Mouse (Mus musculus): ENCODE measurements around the gene Celf3. TPM values are rescaled to one million over a fixed set of nuclear protein-coding genes. Genes with fewer than 3 reads are reported as not detected.

Celf3 gene
- total and polyA plus RNA-seq, 3 experiments = 0.21 to 0.56 TPM; not detected in 1

GRCm38 (mm10) chr3:94463926-94464578 lies 14.0 kb upstream of the Celf3 start:
- Histone ChIP-seq H3K79me2 (replicated peaks; ENCODE audit: control insufficient read depth, extremely low read depth, insufficient read depth, poor library complexity, severe bottlenecking) (no peaks in the 10 kb centered on the region), H3K9ac (ENCODE audit: insufficient read depth, low read depth) (no peak overlapping the region), H3K27ac (ENCODE audit: insufficient read depth, low read depth) (no peak overlapping the region), H3K27me3 (replicated peaks) (no peaks in the 10 kb centered on the region), H3K4me3 (replicated peaks in 1 of 3; ENCODE audit: low read depth in 2 of 3, low read length in 2 of 3, poor library complexity in 1 of 3) (no peak overlapping the region), H3K36me3 (replicated peaks in 1 of 2; ENCODE audit: control insufficient read depth in 1 of 2, insufficient read depth in 1 of 2, low read length in 1 of 2) (no peaks in the 10 kb centered on the region), H3K9me3 (replicated peaks; ENCODE audit: low read length) (no peaks in the 10 kb centered on the region), H3K4me1 (ENCODE audit: control insufficient read depth in 1 of 2, insufficient read depth in 2 of 2) (0 out of 4 replicates have a peak, but pooled peaks cover 2 to 3% of the 10 kb centered on the region in 2 experiments), H3K4me2 (ENCODE audit: insufficient read depth, low read depth, poor library complexity, severe bottlenecking) (no peak overlapping the region)
- no peak for TF ChIP-seq MAX (IDR thresholded peaks at IDR 0.05; ENCODE audit: low read length)
- TF ChIP-seq ZKSCAN1 (IDR thresholded peaks at IDR 0.05; ENCODE audit: borderline replicate concordance, low read depth, low read length) = no peak
- no peak for TF ChIP-seq TCF12 (IDR thresholded peaks at IDR 0.05; ENCODE audit: low read depth, low read length)
- no peak for TF ChIP-seq BHLHE40 (IDR thresholded peaks at IDR 0.05; ENCODE audit: low read depth, low read length)
- TF ChIP-seq RCOR1 (conservative IDR thresholded peaks at IDR 0.05; ENCODE audit: low read depth, low read length) = no peak
- no peak for TF ChIP-seq JUN (IDR thresholded peaks at IDR 0.05; ENCODE audit: insufficient read depth, low read depth, low read length)
- TF ChIP-seq ZC3H11A (IDR thresholded peaks at IDR 0.05; ENCODE audit: low read depth, low read length) = no peak
- DNase-seq (ENCODE audit: extremely low read depth) = no peak
- dilution Hi-C loops (cut with MboI; ENCODE audit: extremely low pct_ligation_motif_present, extremely low pct_unique_long_range_greater_than_20kb, low sequenced_read_pairs) = no loop called here
- in situ Hi-C loops (cut with MboI; ENCODE audit: low pct_ligation_motif_present, low pct_unique_long_range_greater_than_20kb, low sequenced_read_pairs) = loop anchor here (25.0 kb wide), 1 partner anchor 148 kb away; no protein-coding TSS in a partner anchor

GRCm38 (mm10) chr3:94465632-94466430 lies 12.3 kb upstream of the Celf3 start:
- H3K9me3 ChIP-seq (replicated peaks; ENCODE audit: low read length) = no peaks in the 10 kb centered on the region
- 0 out of 4 replicates have a peak, but pooled peaks cover 2 to 4% of the 10 kb centered on the region in 2 experiments for H3K4me1 ChIP-seq (ENCODE audit: control insufficient read depth in 1 of 2, insufficient read depth in 2 of 2)
- TF ChIP-seq GABPA (IDR thresholded peaks at IDR 0.05; ENCODE audit: insufficient replicate concordance, low read depth, low read length) (no peak), ZNF384 (IDR thresholded peaks at IDR 0.05; ENCODE audit: low read depth, low read length) (no peak), HCFC1 (IDR thresholded peaks at IDR 0.05; ENCODE audit: low read depth, low read length) (no peak), MEF2A (IDR thresholded peaks at IDR 0.05; ENCODE audit: borderline replicate concordance, low read depth, low read length) (no peak), POLR2AphosphoS2 (IDR thresholded peaks at IDR 0.05; ENCODE audit: low read depth, low read length) (no peak), JUND (conservative IDR thresholded peaks at IDR 0.05; ENCODE audit: low read depth, low read length) (no peak), MXI1 (IDR thresholded peaks at IDR 0.05; ENCODE audit: low read depth, low read length) (no peak), PAX5 (IDR thresholded peaks at IDR 0.05; ENCODE audit: low read length) (no peak), CHD1 (IDR thresholded peaks at IDR 0.05; ENCODE audit: low read depth, low read length) (no peak), E2F4 (IDR thresholded peaks at IDR 0.05; ENCODE audit: insufficient replicate concordance, low read depth, low read length) (no peak)
- no peak overlapping the region for H3K4me2 ChIP-seq (ENCODE audit: insufficient read depth, low read depth, poor library complexity, severe bottlenecking)
- H3K79me2 ChIP-seq (replicated peaks; ENCODE audit: control insufficient read depth, extremely low read depth, insufficient read depth, poor library complexity, severe bottlenecking) = no peaks in the 10 kb centered on the region
- H3K4me3 ChIP-seq (replicated peaks in 1 of 3; ENCODE audit: low read depth in 2 of 3, low read length in 2 of 3, poor library complexity in 1 of 3) = no peak overlapping the region
- DNase-seq (ENCODE audit: extremely low read depth) = no peak
- H3K27me3 ChIP-seq (replicated peaks) = no peaks in the 10 kb centered on the region
- dilution Hi-C loops (cut with MboI; ENCODE audit: extremely low pct_ligation_motif_present, extremely low pct_unique_long_range_greater_than_20kb, low sequenced_read_pairs) = no loop called here
- H3K36me3 ChIP-seq (replicated peaks in 1 of 2; ENCODE audit: control insufficient read depth in 1 of 2, insufficient read depth in 1 of 2, low read length in 1 of 2) = no peaks in the 10 kb centered on the region
- H3K27ac ChIP-seq (ENCODE audit: insufficient read depth, low read depth) = no peak overlapping the region
- in situ Hi-C loops (cut with MboI; ENCODE audit: low pct_ligation_motif_present, low pct_unique_long_range_greater_than_20kb, low sequenced_read_pairs) = loop anchor here (25.0 kb wide), 1 partner anchor 146 kb away; no protein-coding TSS in a partner anchor
- H3K9ac ChIP-seq (ENCODE audit: insufficient read depth, low read depth) = no peak overlapping the region

All from CH12.LX (cell line).